Comparison of ENCODE assay signal across 25 mouse cellular contexts in the genomic region with DNA sequence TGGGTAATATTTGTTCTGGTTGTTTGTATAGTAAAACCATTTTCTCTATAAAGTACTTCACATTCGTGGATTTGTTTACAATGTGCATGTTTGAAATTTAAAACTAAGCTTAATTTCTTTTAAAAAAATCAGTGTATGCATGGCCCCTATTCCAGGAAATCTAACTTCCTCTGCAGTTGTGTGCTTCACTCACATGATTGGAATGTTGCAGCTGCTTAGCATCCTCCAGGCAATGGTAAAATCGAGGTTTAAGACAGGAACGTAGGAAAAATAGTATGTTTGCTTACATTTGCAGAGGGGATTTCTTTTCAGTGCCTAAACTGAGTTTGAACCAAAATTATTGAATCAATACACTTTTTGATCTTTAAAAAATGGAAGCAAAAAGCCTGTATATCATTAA.
A peak's percentile ranks its signal among the peaks of the same experiment; 100 is the strongest.
DNase-seq lines count a peak whose midpoint lies in the region; ATAC-seq and TF ChIP-seq lines count a peak whose summit lies in the region.
"Had no signal": no experiment of that assay in that cellular context is flagged by ENCODE, and none has a peak within 500 bp of the region (broad histone marks: within the 10 kb centered on the region; RNA-seq: fewer than 3 reads in every experiment).

No protein-coding gene starts in this region.

- 58% methylated on average over 3 of the region's 3 CpGs for WGBS in kidney, postnatal 0 days
- WGBS in lung, postnatal 0 days = 26% methylated on average over 3 of the region's 3 CpGs

- no peak for TF ChIP-seq CTCF in kidney, postnatal 0 days (IDR thresholded peaks at IDR 0.05; ENCODE audit: low read depth)
- TF ChIP-seq CTCF in lung, postnatal 0 days (IDR thresholded peaks at IDR 0.05) = no peak
- no peak for TF ChIP-seq CTCF in C2C12 (IDR thresholded peaks at IDR 0.05; ENCODE audit: control insufficient read depth, insufficient read depth, insufficient read length)

- no peaks in the 10 kb centered on the region for H3K79me3 ChIP-seq in C2C12 (ENCODE audit: low read depth)

- no peaks in the 10 kb centered on the region for H3K27me3 ChIP-seq in kidney, postnatal 0 days (ENCODE audit: insufficient read depth, low read length)
- H3K27me3 ChIP-seq in lung, postnatal 0 days (replicated peaks; ENCODE audit: insufficient read depth, low read length) = no peaks in the 10 kb centered on the region
- no peaks in the 10 kb centered on the region for H3K27me3 ChIP-seq in C2C12 (ENCODE audit: control insufficient read depth, insufficient read depth, insufficient read length)
- H3K27me3 ChIP-seq: embryonic facial prominence, embryonic 12.5 days; embryonic facial prominence, embryonic 15.5 days; forebrain, embryonic 13.5 days; forebrain, embryonic 15.5 days had no signal

- H3K36me3 ChIP-seq in kidney, postnatal 0 days (ENCODE audit: insufficient read depth, low read length) = 0 out of 2 replicates have a peak, but pooled peaks cover 5% of the 10 kb centered on the region
- peaks cover 4% of the 10 kb centered on the region; the same call in 1 of the 2 replicates for H3K36me3 ChIP-seq in lung, postnatal 0 days (ENCODE audit: insufficient read depth, low read length)
- peaks cover 10% of the 10 kb centered on the region for H3K36me3 ChIP-seq in C2C12 (ENCODE audit: control insufficient read depth, insufficient read depth)

- no peak for TF ChIP-seq EP300 in lung, postnatal 0 days (IDR thresholded peaks at IDR 0.05)

- no peak overlapping the region for H3K4me3 ChIP-seq in kidney, postnatal 0 days (replicated peaks; ENCODE audit: low read depth, low read length)
- H3K4me3 ChIP-seq in lung, postnatal 0 days (ENCODE audit: low read depth, low read length) = no peak overlapping the region
- no peak overlapping the region for H3K4me3 ChIP-seq in C2C12 (ENCODE audit: insufficient read depth, poor library complexity, severe bottlenecking)
- H3K4me3 ChIP-seq: embryonic facial prominence, embryonic 12.5 days; embryonic facial prominence, embryonic 15.5 days; erythroblast, embryonic 14.5 days; forebrain, embryonic 10.5 days; forebrain, embryonic 13.5 days; forebrain, embryonic 15.5 days had no signal

- no peaks in the 10 kb centered on the region for H3K4me1 ChIP-seq in kidney, postnatal 0 days (replicated peaks; ENCODE audit: insufficient read depth, low read length)
- H3K4me1 ChIP-seq in lung, postnatal 0 days (ENCODE audit: insufficient read depth, low read depth, low read length) = no peaks in the 10 kb centered on the region
- H3K4me1 ChIP-seq: forebrain, embryonic 10.5 days had no signal

- peak; percentile 47 for DNase-seq in kidney, postnatal 0 days (ENCODE audit: low spot score)
- no peak for DNase-seq in kidney, postnatal 4 days
- peak; percentile 23 for DNase-seq in lung, postnatal 0 days (ENCODE audit: low spot score)
- DNase-seq in lung, postnatal 10 days = no peak
- DNase-seq in layer of hippocampus, adult 8-10 months (ENCODE audit: low spot score in 2 of 2) = no peak
- DNase-seq in gastrocnemius, postnatal 25 days = no peak
- DNase-seq: adrenal gland, adult 2 months; adrenal gland, postnatal 10 days; adrenal gland, postnatal 25 days; B cell, adult 2 months; cerebellum, adult 11 months; cerebellum, adult 18-20 months; cerebellum, adult 8-10 months; cerebellum, adult 9-11 months; cerebellum, postnatal 14 days; cerebellum, postnatal 36 days; embryo, embryonic 11 days; forebrain, postnatal 0 days had no signal

- H3K27ac ChIP-seq in kidney, postnatal 0 days = no peak overlapping the region
- no peak overlapping the region for H3K27ac ChIP-seq in lung, postnatal 0 days (ENCODE audit: low read length)
- H3K27ac ChIP-seq: embryonic facial prominence, embryonic 12.5 days; embryonic facial prominence, embryonic 15.5 days; forebrain, embryonic 10.5 days; forebrain, embryonic 13.5 days; forebrain, embryonic 15.5 days had no signal

- no peaks in the 10 kb centered on the region for H3K9me3 ChIP-seq in kidney, postnatal 0 days (replicated peaks; ENCODE audit: low read length)
- H3K9me3 ChIP-seq in lung, postnatal 0 days (ENCODE audit: low read length) = no peaks in the 10 kb centered on the region
- H3K9me3 ChIP-seq: embryonic facial prominence, embryonic 12.5 days; embryonic facial prominence, embryonic 15.5 days; forebrain, embryonic 10.5 days; forebrain, embryonic 13.5 days; forebrain, embryonic 15.5 days had no signal

- no peak for ATAC-seq in kidney, postnatal 0 days (replicated peaks; ENCODE audit: low FRiP score, low read depth)
- no peak for ATAC-seq in lung, postnatal 0 days
- ATAC-seq: forebrain, embryonic 13.5 days; forebrain, embryonic 15.5 days; forebrain, postnatal 0 days had no signal

- no peaks in the 10 kb centered on the region for H3K79me2 ChIP-seq in C2C12 (ENCODE audit: control insufficient read depth, insufficient read depth)

- H3ac ChIP-seq in C2C12 (ENCODE audit: control insufficient read depth, insufficient read length, low read depth) = no peak overlapping the region

- H3K4me2 ChIP-seq in kidney, postnatal 0 days (ENCODE audit: low read length) = no peak overlapping the region
- no peak overlapping the region for H3K4me2 ChIP-seq in lung, postnatal 0 days (replicated peaks; ENCODE audit: low read depth, low read length)
- H3K4me2 ChIP-seq: embryonic facial prominence, embryonic 12.5 days; embryonic facial prominence, embryonic 15.5 days; forebrain, embryonic 13.5 days; forebrain, embryonic 15.5 days had no signal

- H3K9ac ChIP-seq in kidney, postnatal 0 days (ENCODE audit: low read depth, low read length) = no peak overlapping the region
- no peak overlapping the region for H3K9ac ChIP-seq in lung, postnatal 0 days (replicated peaks; ENCODE audit: low read depth)
- H3K9ac ChIP-seq: embryonic facial prominence, embryonic 12.5 days; embryonic facial prominence, embryonic 15.5 days; forebrain, embryonic 13.5 days; forebrain, embryonic 15.5 days; forebrain, postnatal 0 days had no signal

TF ChIP-seq in C2C12, 6 proteins besides CTCF, POLR2A, EP300 and RAD21:
- TF ChIP-seq MAX (IDR thresholded peaks at IDR 0.05) = no peak
- no peak for TF ChIP-seq MYOG (IDR thresholded peaks at IDR 0.05; ENCODE audit: control insufficient read depth, extremely low read depth, insufficient read length)
- peak; percentile 74 for TF ChIP-seq MYOD1 (IDR thresholded peaks at IDR 0.05; ENCODE audit: control insufficient read depth, insufficient read length, low read depth)
- TF ChIP-seq FOSL1 (IDR thresholded peaks at IDR 0.05; ENCODE audit: insufficient read depth, low read length, poor library complexity, severe bottlenecking) = no peak
- TF ChIP-seq CEBPB (IDR thresholded peaks at IDR 0.05; ENCODE audit: low read depth) = no peak

Comparison
In these comparisons a context has a peak if more than half of its experiments do, and no peak if none do; other contexts are left out.
1. DNase-seq: peak in kidney, postnatal 0 days (single experiment) and lung, postnatal 0 days (single experiment); none in kidney, postnatal 4 days (0 of 2), lung, postnatal 10 days (single experiment), layer of hippocampus, adult 8-10 months (0 of 2) and gastrocnemius, postnatal 25 days (single experiment).